Mouse (Mus musculus): ENCODE data around the gene Ints12. TPM values are rescaled to one million over a fixed set of nuclear protein-coding genes. Genes with fewer than 3 reads are reported as not detected.
A peak's percentile ranks its signal among the peaks of the same experiment; 100 is the strongest.

Ints12 gene
- polyA plus RNA-seq, 1 experiment from 2014 or later = 23.8 TPM

- Histone ChIP-seq H3K9ac (ENCODE audit: low read length) (no peak overlapping the region), H3K4me3 (ENCODE audit: low read depth, low read length) (peak overlapping the region; percentile 72), H3K4me1 (ENCODE audit: control insufficient read depth, insufficient read depth, low read length) (peaks cover 7% of the 10 kb centered on the region; the same call in 1 of the 2 replicates), H3K36me3 (ENCODE audit: control insufficient read depth, insufficient read depth, low read length) (no peaks in the 10 kb centered on the region), H3K27ac (ENCODE audit: low read depth, low read length) (no peak overlapping the region), H3K27me3 (ENCODE audit: control insufficient read depth, insufficient read depth, low read length) (no peaks in the 10 kb centered on the region), H3K9me3 (ENCODE audit: control insufficient read depth, low read length) (no peaks in the 10 kb centered on the region), H3K4me2 (ENCODE audit: low read depth) (peak overlapping the region; percentile 78)
- no peak for DNase-seq (ENCODE audit: low spot score)
- WGBS = 90% methylated on average over 1 of the region's 1 CpGs
- no peak for ATAC-seq (ENCODE audit: insufficient read depth, low FRiP score, low TSS enrichment)
Observed at GRCm38 (mm10) chr3:133092936-133093335, 1.3 kb downstream of the Ints12 start.

- Histone ChIP-seq H3K4me2 (ENCODE audit: low read depth) (no peak overlapping the region), H3K27me3 (ENCODE audit: control insufficient read depth, insufficient read depth, low read length) (no peaks in the 10 kb centered on the region), H3K27ac (ENCODE audit: low read depth, low read length) (no peak overlapping the region), H3K4me3 (ENCODE audit: low read depth, low read length) (no peak overlapping the region), H3K9me3 (ENCODE audit: control insufficient read depth, low read length) (no peaks in the 10 kb centered on the region), H3K4me1 (ENCODE audit: control insufficient read depth, insufficient read depth, low read length) (peaks cover 7% of the 10 kb centered on the region; the same call in 1 of the 2 replicates), H3K9ac (ENCODE audit: low read length) (no peak overlapping the region), H3K36me3 (ENCODE audit: control insufficient read depth, insufficient read depth, low read length) (no peaks in the 10 kb centered on the region)
- DNase-seq (ENCODE audit: low spot score) (no peak), ATAC-seq (ENCODE audit: insufficient read depth, low FRiP score, low TSS enrichment) (no peak)
- WGBS = 36% methylated on average over 1 of the region's 1 CpGs
Observed at GRCm38 (mm10) chr3:133094305-133094704, 2.7 kb downstream of the Ints12 start.

- Histone ChIP-seq H3K27me3 (ENCODE audit: control insufficient read depth, insufficient read depth, low read length) (no peaks in the 10 kb centered on the region), H3K9ac (ENCODE audit: low read length) (no peak overlapping the region), H3K4me1 (ENCODE audit: control insufficient read depth, insufficient read depth, low read length) (peaks cover 3% of the 10 kb centered on the region; the same call in 1 of the 2 replicates), H3K9me3 (ENCODE audit: control insufficient read depth, low read length) (no peaks in the 10 kb centered on the region), H3K36me3 (ENCODE audit: control insufficient read depth, insufficient read depth, low read length) (no peaks in the 10 kb centered on the region), H3K4me3 (ENCODE audit: low read depth, low read length) (no peak overlapping the region), H3K4me2 (ENCODE audit: low read depth) (no peak overlapping the region), H3K27ac (ENCODE audit: low read depth, low read length) (no peak overlapping the region)
- DNase-seq (ENCODE audit: low spot score) (no peak), ATAC-seq (ENCODE audit: insufficient read depth, low FRiP score, low TSS enrichment) (no peak)
- 97% methylated on average over 6 of the region's 6 CpGs for WGBS
Observed at GRCm38 (mm10) chr3:133097936-133098335, 6.3 kb downstream of the Ints12 start.

- Histone ChIP-seq H3K4me3 (ENCODE audit: low read depth, low read length) (no peak overlapping the region), H3K27ac (ENCODE audit: low read depth, low read length) (no peak overlapping the region), H3K27me3 (ENCODE audit: control insufficient read depth, insufficient read depth, low read length) (no peaks in the 10 kb centered on the region), H3K9ac (ENCODE audit: low read length) (no peak overlapping the region), H3K9me3 (ENCODE audit: control insufficient read depth, low read length) (no peaks in the 10 kb centered on the region), H3K4me2 (ENCODE audit: low read depth) (no peak overlapping the region), H3K36me3 (ENCODE audit: control insufficient read depth, insufficient read depth, low read length) (no peaks in the 10 kb centered on the region), H3K4me1 (ENCODE audit: control insufficient read depth, insufficient read depth, low read length) (peaks cover 2% of the 10 kb centered on the region; the same call in 1 of the 2 replicates)
- no peak for ATAC-seq (ENCODE audit: insufficient read depth, low FRiP score, low TSS enrichment)
- WGBS = 98% methylated on average over 4 of the region's 4 CpGs
- DNase-seq (ENCODE audit: low spot score) = no peak
Observed at GRCm38 (mm10) chr3:133098336-133098735, 6.7 kb downstream of the Ints12 start.

- H3K9me3 ChIP-seq (ENCODE audit: control insufficient read depth, low read length) = no peaks in the 10 kb centered on the region
- WGBS = 90% methylated on average over 2 of the region's 2 CpGs
- H3K4me3 ChIP-seq (ENCODE audit: low read depth, low read length) = no peak overlapping the region
- ATAC-seq (ENCODE audit: insufficient read depth, low FRiP score, low TSS enrichment) (no peak), DNase-seq (ENCODE audit: low spot score) (no peak)
- H3K27me3 ChIP-seq (ENCODE audit: control insufficient read depth, insufficient read depth, low read length) = no peaks in the 10 kb centered on the region
- H3K27ac ChIP-seq (ENCODE audit: low read depth, low read length) = no peak overlapping the region
- H3K4me1 ChIP-seq (ENCODE audit: control insufficient read depth, insufficient read depth, low read length) = peaks cover 2% of the 10 kb centered on the region; the same call in 1 of the 2 replicates
- H3K4me2 ChIP-seq (ENCODE audit: low read depth) = no peak overlapping the region
- no peak overlapping the region for H3K9ac ChIP-seq (ENCODE audit: low read length)
- no peaks in the 10 kb centered on the region for H3K36me3 ChIP-seq (ENCODE audit: control insufficient read depth, insufficient read depth, low read length)
Observed at GRCm38 (mm10) chr3:133098909-133099308, 7.3 kb downstream of the Ints12 start.

- peaks cover under 1% of the 10 kb centered on the region for H3K36me3 ChIP-seq (ENCODE audit: control insufficient read depth, insufficient read depth, low read length)
- no peaks in the 10 kb centered on the region for H3K27me3 ChIP-seq (ENCODE audit: control insufficient read depth, insufficient read depth, low read length)
- no peaks in the 10 kb centered on the region for H3K4me1 ChIP-seq (ENCODE audit: control insufficient read depth, insufficient read depth, low read length)
- H3K9ac ChIP-seq (ENCODE audit: low read length) = no peak overlapping the region
- DNase-seq (ENCODE audit: low spot score) (no peak), ATAC-seq (ENCODE audit: insufficient read depth, low FRiP score, low TSS enrichment) (no peak)
- no peak overlapping the region for H3K4me3 ChIP-seq (ENCODE audit: low read depth, low read length)
- WGBS = 84% methylated on average over 3 of the region's 3 CpGs
- no peak overlapping the region for H3K4me2 ChIP-seq (ENCODE audit: low read depth)
- H3K27ac ChIP-seq (ENCODE audit: low read depth, low read length) = no peak overlapping the region
- H3K9me3 ChIP-seq (ENCODE audit: control insufficient read depth, low read length) = no peaks in the 10 kb centered on the region
Observed at GRCm38 (mm10) chr3:133103768-133104167, 12.1 kb downstream of the Ints12 start.

GRCm38 (mm10) chr3:133104436-133104835 lies 12.8 kb downstream of the Ints12 start:
- Histone ChIP-seq H3K9ac (ENCODE audit: low read length) (no peak overlapping the region), H3K4me3 (ENCODE audit: low read depth, low read length) (no peak overlapping the region), H3K36me3 (ENCODE audit: control insufficient read depth, insufficient read depth, low read length) (peaks cover 5% of the 10 kb centered on the region), H3K4me1 (ENCODE audit: control insufficient read depth, insufficient read depth, low read length) (no peaks in the 10 kb centered on the region), H3K4me2 (ENCODE audit: low read depth) (no peak overlapping the region), H3K9me3 (ENCODE audit: control insufficient read depth, low read length) (no peaks in the 10 kb centered on the region), H3K27me3 (ENCODE audit: control insufficient read depth, insufficient read depth, low read length) (no peaks in the 10 kb centered on the region), H3K27ac (ENCODE audit: low read depth, low read length) (no peak overlapping the region)
- WGBS = 94% methylated on average over 3 of the region's 3 CpGs
- ATAC-seq (ENCODE audit: insufficient read depth, low FRiP score, low TSS enrichment) (no peak), DNase-seq (ENCODE audit: low spot score) (no peak)

GRCm38 (mm10) chr3:133108731-133109130 lies 17.1 kb downstream of the Ints12 start:
- Histone ChIP-seq H3K27me3 (ENCODE audit: control insufficient read depth, insufficient read depth, low read length) (no peaks in the 10 kb centered on the region), H3K4me3 (ENCODE audit: low read depth, low read length) (no peak overlapping the region), H3K4me1 (ENCODE audit: control insufficient read depth, insufficient read depth, low read length) (no peaks in the 10 kb centered on the region), H3K9ac (ENCODE audit: low read length) (no peak overlapping the region), H3K27ac (ENCODE audit: low read depth, low read length) (no peak overlapping the region), H3K4me2 (ENCODE audit: low read depth) (no peak overlapping the region), H3K36me3 (ENCODE audit: control insufficient read depth, insufficient read depth, low read length) (peaks cover 5% of the 10 kb centered on the region), H3K9me3 (ENCODE audit: control insufficient read depth, low read length) (no peaks in the 10 kb centered on the region)
- ATAC-seq (ENCODE audit: insufficient read depth, low FRiP score, low TSS enrichment) (no peak), DNase-seq (ENCODE audit: low spot score) (no peak)
- 97% methylated on average over 4 of the region's 4 CpGs for WGBS

- Histone ChIP-seq H3K27me3 (ENCODE audit: control insufficient read depth, insufficient read depth, low read length) (no peaks in the 10 kb centered on the region), H3K27ac (ENCODE audit: low read depth, low read length) (no peak overlapping the region), H3K4me2 (ENCODE audit: low read depth) (no peak overlapping the region), H3K4me3 (ENCODE audit: low read depth, low read length) (no peak overlapping the region), H3K36me3 (ENCODE audit: control insufficient read depth, insufficient read depth, low read length) (peaks cover 5% of the 10 kb centered on the region), H3K9ac (ENCODE audit: low read length) (no peak overlapping the region), H3K4me1 (ENCODE audit: control insufficient read depth, insufficient read depth, low read length) (no peaks in the 10 kb centered on the region), H3K9me3 (ENCODE audit: control insufficient read depth, low read length) (no peaks in the 10 kb centered on the region)
- 95% methylated on average over 4 of the region's 4 CpGs for WGBS
- ATAC-seq (ENCODE audit: insufficient read depth, low FRiP score, low TSS enrichment) (no peak), DNase-seq (ENCODE audit: low spot score) (no peak)
Observed at GRCm38 (mm10) chr3:133109844-133110243, 18.2 kb downstream of the Ints12 start.

All from neural tube, embryonic 11.5 days (tissue).